Mouse (Mus musculus): Measurements from ENCODE around the gene Luc7l2.
A peak's percentile ranks its signal among the peaks of the same experiment; 100 is the strongest.
"Not testable (repeated sequence)": the region's sequence is repeated elsewhere in the genome, so short reads cannot be mapped to it uniquely, and the experiment has no call there.

Gene Luc7l2

DNA sequence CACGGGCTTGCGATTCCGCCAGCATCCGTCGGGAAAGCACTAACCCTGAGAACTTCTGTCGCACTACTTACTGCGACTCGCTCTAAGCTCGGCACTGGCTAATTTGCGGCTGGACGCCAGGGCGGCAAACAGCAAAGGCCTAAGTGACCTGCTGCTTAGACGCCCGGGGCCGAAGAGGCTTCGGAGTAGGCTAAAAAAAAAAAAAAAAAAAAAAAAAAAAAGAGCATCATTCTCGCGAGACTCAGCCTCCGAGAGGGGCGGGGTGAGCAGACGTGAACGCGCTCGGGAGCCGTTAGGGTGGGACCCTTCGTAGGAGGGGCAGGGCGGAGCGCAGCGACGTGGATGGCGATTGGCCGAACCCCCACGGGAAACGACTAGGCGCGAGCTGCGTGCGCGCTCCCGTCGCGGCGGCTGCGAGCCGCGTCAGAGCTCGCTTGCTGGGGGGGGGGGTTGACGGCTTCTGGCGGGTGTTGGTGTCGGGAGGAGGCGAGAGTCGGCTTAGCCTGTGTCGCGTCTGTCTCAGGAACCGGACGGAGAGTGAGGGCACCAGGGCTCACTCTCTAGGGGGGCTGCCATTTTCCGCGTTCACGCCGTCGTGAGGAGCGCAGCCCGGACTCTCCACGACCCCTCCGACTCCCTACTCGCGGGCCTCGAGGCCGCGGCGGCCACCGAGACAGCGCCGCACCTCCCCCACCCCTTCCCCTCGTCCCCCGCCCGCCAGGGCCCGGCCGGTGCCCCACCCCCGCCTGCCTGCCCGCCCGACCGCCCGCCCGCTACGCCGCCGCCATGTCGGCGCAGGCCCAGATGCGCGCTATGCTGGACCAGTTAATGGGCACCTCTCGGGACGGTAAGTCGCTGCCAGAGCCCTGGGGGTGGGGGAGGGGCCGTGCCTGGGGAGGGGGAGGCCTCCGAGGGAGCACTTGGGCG is at the start of gene Luc7l2:
TSS of gene Luc7l2 (plus strand) at position 273 of the 927 bp plus-strand sequence.
- peak; percentile 97 to 99 for DNase-seq

DNA sequence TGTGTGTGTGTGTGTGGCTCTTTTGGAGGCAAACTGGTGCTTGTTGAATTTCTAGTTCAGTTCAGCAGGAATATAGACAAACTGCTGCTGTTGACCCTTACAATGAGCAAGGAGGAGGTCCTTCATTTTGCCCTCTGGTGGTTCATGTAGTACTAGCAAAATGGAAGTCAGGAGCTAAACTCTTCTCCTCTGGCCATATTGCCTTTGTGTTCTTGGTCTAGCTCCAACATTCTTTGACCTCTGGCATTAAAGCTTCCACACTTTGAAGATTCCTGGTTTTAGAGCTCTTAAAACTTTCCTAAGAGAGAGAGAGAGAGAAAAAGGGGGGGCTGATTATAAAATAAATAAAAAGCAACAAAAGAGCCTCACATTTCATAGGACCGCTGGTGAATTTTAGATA is 39.0 kb upstream of the Luc7l2 start:
- no peak for DNase-seq

DNA sequence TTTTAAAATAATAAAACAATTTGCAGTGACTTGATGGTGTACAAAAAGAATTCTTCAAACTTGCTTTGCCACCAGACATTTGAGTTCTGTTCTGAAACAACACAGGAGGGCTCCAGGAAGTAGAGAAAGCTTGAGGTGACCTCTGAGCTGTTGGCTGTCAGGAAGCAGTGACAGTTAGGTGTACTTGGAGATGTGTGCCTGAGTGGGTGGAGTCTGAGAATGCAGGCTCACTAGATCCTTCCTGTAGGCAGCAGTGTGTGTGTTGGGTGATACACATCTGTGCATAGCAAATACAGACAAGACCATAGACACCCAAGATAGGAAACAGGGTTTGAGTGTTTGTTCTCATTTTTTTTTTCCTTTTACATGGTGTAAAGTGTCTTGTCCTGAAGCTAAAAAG is 38.3 kb upstream of the Luc7l2 start:
- DNase-seq = no peak

DNA sequence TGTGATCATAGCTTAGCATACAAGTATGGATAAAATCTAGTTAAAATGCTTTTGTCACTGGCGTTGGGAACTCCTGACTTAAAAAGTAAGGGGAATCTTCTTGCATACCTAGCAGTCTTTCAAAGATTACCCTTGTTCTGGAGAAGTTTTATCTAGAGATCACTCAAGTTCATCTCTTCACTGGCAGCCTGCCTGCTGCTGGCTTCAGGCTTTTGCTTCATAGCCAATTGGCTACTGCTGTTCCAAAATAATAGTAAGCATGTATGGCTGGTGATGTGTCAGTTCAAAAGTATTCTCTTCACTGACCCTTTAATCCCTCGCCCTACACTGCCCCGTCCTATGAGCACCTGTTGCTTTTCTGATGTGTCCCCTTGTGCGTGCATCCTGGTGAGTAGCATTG is 35.9 kb upstream of the Luc7l2 start:
- DNase-seq = no peak

DNA sequence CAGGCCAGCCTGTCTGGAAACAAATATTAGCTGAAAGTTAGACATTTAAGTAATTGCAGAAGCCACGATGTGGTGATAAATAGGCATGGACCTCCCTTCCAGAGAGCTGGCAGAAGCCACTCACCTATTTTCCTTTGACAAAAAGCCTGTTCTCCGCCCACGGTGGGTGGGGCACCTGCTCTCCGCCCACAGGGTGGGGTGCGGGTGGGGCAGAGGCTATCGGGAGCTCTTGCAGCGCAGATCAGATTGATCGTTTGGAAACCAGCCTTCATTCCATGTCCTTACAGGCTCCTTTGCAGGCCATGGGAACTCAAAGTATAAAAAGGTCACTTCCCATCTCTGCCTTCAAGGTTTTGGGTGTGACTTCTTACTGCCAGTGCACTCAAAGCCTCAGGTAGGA is 27.3 kb upstream of the Luc7l2 start:
- no peak for DNase-seq

DNA sequence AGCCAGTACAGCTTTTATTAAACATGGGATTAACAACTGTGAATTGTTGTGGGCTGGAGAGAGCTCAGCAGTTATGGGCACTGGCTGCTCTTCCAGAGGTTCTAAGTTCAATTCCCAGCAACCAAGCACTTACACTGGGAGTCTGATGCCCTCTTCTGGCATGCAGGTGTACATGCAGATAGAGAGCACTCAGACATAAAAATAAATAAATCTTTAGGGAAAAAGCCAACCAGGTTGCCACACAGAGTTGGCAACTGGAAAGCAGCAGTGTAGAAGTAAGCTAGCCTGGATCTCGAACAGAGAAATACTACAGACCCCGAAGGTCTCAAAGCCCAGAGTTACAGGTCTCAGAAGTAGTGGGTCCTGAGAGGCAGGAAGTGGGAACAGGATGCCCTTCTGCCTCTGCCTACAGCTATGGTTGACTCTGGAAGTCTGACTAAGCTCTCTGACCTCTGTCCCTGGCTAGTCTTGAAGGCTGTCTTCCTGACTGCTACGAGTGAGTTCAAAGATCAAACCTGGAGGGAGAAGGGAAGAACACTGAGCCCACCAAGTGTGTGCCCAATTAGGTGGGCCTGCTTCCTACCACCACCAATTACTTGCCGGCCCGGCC is 19.8 kb upstream of the Luc7l2 start:
- peak in 1 of 2 experiments; percentile 53 for DNase-seq

DNA sequence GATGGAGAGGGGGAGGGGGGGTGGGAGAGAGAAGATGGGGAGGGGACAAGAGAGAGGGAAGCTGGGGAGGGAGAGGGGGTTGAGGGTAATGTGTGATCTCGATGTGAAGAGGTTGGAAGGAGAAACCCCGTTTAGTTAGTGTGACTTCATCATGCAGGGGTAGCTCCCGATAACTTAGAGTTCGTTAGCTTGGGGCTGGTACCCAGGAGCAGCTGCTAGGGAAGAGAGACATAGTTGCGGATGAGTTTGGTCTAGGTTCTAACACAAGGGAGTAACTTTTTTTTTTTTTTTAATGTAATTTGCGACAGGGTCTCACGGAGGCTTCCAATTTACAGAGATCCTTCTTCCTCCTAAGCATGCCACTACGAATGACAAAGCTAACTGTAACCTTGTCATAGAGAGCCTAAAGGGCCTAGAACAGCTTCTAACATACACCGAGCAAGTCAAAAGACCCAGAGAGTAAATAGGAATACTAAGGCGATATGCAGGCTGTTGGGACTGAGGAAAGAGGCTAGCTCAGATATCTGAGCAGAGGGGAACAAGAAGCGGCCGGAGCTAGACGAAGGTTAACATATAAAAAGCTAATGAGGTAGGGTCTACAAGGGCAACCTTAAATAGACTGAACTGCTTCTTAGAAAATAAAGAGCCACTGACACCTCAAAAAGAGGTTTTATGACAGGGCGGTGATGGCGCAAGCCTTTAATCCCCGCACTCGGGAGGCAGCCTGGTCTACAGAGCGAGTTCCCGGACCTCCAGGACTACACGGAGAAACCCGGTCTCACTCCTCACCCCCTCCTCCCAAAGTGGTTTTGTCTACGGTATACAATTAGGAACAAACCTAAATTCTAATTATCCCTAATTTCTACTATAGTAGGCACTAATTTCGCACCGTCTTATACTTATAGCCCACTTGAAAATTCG is 18.4 kb upstream of the Luc7l2 start:
- DNase-seq = peak in 1 of 2 experiments; percentile 38

DNA sequence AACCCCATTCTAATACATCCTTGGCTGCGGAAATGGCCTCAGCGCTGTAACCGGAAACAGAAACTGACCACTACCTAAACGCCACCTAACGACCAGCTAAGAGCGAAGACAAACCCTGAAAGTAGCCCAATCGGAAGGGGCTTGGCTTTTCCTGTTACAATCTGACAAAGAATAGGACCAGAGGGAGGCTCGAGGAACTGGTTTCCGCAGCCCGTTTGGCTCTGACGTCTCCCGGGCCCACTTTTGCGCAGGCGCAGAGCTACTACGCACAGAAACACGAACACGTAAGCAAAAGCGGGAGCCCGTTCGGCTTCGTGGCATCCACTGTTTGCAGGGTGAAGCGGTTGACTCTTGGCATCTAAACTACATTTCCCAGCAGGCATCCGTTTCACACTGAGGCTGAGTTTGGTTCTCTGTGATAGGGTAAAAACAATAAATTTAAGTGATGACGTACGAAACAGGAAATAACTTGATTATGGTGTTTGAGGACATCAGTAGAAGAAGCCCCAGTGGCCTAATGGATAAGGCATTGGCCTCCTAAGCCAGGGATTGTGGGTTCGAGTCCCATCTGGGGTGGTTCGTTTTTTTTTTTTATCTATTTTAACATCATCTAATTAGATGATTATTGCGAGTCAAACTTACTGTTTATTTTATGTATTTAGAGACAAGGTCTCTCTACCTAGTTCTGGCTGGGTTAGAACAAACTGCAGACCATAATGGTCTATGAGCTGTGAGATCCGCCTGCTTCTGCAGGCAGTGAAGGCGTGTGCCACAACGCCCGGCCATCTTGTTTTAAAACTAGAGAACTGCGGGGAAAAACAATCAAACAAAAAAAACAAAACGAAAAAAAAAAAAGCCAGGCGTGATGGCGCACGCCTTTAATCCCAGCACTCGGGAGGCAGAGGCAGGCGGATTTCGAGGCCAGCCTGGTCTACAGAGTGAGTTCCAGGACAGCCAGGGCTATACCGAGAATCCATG is 17.4 kb upstream of the Luc7l2 start, which contains the start of gene Fmc1:
TSS of gene Fmc1 (plus strand) at position 75 of the 978 bp plus-strand sequence.
- DNase-seq = peak; percentile 98 to 99

DNA sequence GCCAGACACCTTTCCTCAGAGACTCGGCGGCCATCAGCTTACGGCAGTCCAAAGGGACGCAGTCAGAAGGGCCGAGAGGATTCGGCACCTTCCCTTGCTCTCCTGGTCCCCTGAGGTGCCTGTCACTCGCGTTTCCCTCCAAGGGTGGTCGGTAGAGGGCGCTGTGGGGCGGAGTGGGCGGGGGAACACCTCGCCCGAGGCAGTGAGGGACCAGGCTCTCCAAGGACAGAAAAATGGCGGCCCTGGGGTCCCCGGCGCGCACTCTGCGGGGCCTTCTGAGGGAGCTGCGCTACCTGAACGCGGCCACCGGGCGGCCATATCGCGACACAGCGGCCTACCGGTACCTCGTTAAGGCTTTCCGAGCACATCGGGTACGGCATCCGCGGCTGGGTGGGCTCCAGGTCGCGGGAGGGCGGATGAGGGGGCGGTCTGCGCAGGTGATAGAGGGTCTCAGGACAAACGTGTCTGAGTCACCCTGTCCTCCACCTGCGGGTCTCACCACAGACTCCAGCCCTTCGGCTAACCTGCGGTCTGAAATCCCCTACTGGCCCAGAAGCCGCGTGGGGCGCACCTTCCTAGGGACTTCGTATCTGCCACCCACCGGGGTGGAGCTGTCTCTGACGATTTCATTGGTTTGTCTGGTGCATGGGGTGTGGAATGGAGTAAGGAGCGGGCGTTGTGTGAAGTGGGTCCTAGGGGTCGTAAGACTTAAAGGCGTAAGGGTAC is 16.3 kb upstream of the Luc7l2 start:
- DNase-seq = peak; percentile 96 to 99

DNA sequence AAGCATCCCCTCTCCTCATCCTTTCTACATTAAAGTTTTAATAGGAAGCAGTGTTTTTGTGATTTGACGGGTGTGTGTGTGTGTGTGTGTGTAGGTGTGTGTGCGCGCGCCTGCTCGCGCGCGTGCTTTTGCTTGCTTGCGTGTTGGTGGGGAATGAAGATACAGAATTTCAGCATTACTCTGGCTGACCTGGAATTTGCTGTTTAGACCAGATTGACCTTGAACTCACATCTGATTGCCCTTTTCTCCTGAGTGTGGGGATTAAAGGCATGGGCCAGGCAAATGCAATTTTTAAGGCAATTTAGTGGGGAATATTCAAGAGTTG is 15.8 kb upstream of the Luc7l2 start:
- DNase-seq = no peak

DNA sequence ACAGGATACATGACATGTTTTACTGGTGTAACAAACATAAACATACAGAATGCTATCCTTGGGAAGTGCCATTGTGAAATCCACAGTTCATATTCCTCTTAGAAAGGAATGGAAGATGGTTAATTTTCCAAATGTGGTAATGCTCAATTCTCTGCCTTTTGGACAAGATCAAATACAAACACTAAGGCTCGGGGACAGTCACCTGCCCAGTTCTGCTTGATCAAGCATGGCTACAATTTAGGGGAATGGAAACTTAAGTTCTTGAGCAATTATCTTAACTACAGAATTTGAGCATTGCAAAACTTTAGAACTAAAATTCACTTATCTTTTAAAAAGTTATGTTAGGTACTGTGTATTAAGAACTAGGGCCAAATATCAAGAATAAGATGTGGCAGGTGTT is 15.3 kb upstream of the Luc7l2 start:
- DNase-seq = no peak

DNA sequence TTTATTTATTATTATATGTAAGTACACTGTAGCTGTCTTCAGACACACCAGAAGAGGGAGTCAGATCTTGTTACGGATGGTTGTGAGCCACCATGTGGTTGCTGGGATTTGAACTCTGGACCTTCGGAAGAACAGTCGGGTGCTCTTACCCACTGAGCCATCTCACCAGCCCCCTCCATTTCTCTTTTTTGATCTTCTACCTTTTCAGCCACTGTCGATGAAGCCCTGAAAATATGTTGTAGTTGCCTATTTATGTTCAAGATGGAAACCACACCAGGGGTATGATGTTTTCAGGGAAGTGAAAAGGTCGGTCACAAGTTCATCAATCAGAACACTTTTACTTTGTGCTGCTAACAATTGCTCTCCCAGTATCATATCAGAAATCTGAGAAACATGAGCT is 7.0 kb upstream of the Luc7l2 start:
- DNase-seq = not testable (repeated sequence)

DNA sequence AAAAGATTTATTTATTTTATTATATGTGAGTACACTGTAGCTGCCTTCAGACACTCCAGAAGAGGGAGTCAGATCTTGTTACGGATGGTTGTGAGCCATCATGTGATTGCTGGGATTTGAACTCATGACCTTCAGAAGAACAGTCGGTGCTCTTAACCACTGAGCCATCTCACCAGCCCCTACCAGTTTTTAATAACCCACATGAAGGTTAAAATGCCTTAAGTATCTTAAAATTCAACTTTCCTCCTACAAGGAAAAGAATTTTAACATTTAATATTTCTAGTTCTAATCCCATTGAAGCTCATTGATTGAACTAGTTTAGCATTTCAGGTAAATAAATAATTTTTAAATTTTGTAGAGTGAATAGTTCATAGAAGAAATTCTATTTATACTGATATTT is 4.1 kb upstream of the Luc7l2 start:
- DNase-seq = not testable (repeated sequence)

DNA sequence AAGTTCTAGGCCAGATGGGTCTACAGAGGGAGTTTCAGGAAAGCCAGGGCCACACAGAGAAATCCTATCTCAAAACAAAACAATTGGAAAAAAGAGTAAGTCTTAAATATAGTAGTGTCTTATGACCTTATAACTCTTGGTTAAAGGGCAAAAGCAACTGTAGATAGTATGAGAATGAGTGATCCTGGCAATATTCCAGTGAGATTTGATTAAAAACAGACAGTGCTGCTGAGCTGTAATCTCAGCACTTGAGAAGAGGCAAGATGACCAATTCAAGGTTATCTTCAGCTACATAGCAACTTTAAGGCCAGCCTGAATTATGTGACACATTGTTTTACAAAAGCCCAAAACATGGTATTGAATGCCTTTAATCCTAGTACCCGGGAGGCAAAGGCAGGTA is 3.4 kb upstream of the Luc7l2 start:
- no peak for DNase-seq

DNA sequence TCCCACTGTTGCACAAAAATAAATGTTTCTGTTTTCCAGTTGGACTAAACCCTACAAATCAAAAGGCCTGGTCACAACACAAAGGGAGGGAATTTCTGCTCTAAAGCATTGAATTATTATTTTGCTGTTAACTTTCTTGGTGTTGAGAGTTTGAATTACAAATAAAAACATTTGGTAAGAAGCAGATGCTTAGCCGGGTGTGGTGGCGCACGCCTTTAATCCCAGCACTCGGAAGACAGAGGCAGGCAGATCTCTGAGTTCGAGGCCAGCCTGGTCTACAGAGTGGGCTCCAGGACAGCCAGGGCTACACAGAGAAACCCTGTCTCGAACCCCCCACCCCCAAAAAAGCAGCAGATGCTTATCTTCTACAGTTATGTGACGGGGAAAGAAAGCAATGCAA is 2.5 kb upstream of the Luc7l2 start:
- not testable (repeated sequence) for DNase-seq

DNA sequence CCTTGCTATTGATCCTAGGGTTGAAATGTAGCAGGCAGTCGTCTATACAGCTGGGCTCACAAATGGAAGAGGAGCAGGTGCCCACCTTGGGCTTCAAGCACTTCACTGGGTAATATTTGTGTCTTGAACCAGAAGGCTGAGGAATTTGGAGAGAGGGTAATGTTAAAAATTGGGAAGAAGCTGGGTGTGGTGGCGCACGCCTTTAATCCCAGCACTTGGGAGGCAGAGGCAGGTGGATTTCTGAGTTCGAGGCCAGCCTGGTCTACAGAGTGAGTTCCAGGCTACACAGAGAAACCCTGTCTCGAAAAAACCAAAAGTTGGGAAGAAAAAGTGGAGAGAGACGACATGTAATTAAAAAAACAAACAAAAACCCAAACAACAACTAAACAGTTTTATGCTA is 1.3 kb upstream of the Luc7l2 start:
- DNase-seq = not testable (repeated sequence)

DNA sequence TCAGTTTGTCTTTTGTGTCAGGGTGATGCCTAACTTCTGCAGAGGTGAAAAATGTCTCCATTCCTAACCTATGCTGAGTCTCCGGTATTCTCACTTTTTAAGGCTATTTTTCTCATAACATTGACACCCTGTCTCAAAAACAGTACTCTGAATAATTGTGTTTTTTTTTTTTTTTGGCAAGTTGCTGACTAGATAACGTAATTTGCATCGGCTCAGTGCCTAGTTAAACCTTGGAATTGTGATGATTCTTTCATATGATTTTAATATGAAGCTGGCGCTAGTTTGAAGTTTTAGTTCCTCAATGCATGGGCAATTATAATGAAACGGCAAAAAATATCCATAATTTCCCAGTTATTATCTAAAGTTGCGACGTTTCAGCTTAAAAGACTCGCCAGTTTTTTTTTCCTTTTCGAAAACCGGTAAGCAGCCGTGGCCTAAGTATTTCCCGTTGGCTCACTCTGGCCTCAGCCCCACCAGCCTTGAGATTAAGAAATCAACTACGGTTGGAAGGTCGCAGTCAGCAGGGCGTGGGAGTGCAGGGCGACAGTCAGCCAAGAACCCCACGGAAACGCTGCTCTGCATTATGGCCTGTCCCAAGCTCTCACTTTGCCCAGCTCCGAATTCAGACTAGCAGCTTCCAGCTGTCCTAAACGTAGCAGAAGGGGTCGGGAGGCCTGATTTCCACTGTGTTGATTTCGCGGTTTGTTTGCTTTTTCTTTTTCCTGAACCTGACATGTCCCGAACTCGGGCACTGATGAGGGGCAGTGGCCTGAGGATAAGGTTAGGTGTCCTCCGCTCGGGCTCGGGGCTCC is 678 bp upstream of the Luc7l2 start:
- peak; percentile 83 for DNase-seq

DNA sequence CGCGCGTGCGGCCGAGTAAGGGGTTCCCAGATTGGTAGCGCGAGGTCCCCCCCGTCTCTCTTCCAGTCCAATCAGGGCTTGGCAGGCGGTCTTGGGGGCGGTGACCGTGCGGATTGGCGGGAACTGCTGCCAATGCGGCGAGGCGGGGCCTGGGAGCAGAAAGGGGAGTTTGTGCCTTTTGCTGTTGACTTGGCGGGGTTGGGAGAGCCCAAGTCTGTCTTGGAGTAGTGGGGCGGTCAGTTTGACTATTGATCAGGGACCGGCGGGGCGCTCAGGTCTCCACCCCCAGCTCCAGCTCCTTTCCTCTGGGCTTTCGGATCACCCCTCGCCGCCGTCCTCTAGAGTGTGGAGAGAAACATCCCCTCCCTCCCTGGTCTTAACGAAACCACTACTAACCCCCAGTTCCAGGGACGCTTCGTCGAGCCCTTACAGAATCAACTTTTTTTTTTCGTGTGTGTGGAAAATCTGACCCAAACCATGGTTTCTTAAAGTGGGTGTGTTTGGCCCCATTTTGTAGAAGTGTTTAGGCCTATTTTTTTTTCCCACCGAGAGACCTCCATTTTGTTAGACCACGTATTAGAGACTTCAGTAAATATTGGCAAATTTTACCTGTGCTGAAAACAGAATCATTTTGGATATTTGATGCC is 978 bp downstream of the Luc7l2 start:
- peak; percentile 99 for DNase-seq

DNA sequence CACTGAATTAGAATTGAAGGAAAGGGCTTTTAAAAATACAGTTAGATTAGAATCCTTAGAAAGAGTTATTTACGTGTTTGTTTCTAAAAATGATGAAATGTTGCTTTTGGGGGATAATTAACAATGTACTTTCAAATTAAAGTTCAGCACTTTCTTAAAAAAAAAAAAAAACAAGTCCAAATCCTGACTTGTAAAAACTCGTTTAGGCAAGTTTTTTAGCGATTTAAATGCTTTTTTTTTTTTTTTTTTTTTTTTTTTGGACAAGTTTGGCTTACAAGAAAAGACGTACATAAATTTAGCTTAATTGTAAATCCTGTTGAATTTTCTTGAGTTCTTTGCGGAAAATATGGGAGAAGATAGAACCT is 1.5 kb downstream of the Luc7l2 start:
- DNase-seq = no peak

DNA sequence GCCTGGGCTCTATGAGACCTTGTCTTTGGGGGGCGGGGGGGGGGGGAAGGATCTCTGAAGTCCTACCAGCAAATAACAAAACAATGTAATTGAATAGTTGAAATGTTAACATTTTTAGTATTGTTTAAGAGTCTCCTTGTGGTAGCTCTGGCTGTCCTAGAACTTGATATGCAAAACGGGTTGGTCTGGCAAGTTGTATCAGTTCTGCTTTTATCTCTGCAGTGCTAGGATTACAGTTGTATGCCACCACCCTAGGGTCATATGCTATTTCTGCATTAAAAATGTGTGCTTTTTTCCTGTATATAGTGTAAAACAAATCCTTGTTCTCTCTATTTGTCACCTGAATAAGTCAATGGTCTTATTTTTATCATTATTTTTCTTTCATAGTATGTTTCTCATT is 25.0 kb downstream of the Luc7l2 start:
- no peak for DNase-seq
